13 mouse cellular contexts compared by ENCODE assay signal in the genomic region with DNA sequence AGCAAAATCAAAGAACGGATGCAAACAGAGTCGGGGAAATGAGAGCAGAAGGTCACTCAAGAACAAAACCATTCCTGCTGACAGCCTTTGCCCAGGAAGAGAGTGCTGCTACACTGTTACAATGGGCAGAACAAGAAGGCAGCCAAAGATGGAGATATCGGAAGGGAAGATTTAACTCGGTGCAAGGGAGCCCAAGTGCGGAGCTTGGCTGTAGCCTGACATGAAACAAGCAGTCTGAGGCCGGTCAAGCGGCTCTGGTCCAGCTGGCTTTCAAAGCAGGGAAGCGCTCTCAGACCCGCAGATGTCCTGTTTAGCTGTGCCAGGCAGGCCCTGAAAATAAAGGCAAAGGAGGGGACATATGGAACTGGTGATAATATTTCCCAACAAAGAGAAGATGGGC. TPM values are rescaled to one million over a fixed set of nuclear protein-coding genes. Genes with fewer than 3 reads are reported as not detected.
DNase-seq lines count a peak whose midpoint lies in the region; ATAC-seq and TF ChIP-seq lines count a peak whose summit lies in the region.
"Had no signal": no experiment of that assay in that cellular context is flagged by ENCODE, and none has a peak within 500 bp of the region (broad histone marks: within the 10 kb centered on the region; RNA-seq: fewer than 3 reads in every experiment).

No protein-coding gene starts in this region.

- no peak for TF ChIP-seq CTCF in kidney, postnatal 0 days (IDR thresholded peaks at IDR 0.05; ENCODE audit: low read depth)

- no peak for DNase-seq in kidney, postnatal 0 days (ENCODE audit: low spot score)
- no peak for DNase-seq in kidney, adult 18-20 months
- peak; percentile 81 to 90 for DNase-seq in cerebellum, adult 18-20 months
- peak; percentile 82 to 84 for DNase-seq in cerebellum, postnatal 36 days
- no peak for DNase-seq in ovary, postnatal 14 days (ENCODE audit: low spot score)
- DNase-seq: adrenal gland, adult 8-10 months; kidney, adult 8-10 months had no signal

- H3K36me3 ChIP-seq in kidney, postnatal 0 days (ENCODE audit: insufficient read depth, low read length), result no peaks in the 10 kb centered on the region
- H3K36me3 ChIP-seq in midbrain, embryonic 15.5 days (replicated peaks), result no peaks in the 10 kb centered on the region
- no peaks in the 10 kb centered on the region for H3K36me3 ChIP-seq in intestine, embryonic 15.5 days
- H3K36me3 ChIP-seq: G1E; liver, embryonic 12.5 days had no signal

- no peak overlapping the region for H3K27ac ChIP-seq in kidney, postnatal 0 days
- H3K27ac ChIP-seq in midbrain, embryonic 15.5 days, result peak overlapping the region; percentile 67
- H3K27ac ChIP-seq in intestine, embryonic 15.5 days, result no peak overlapping the region
- H3K27ac ChIP-seq: liver, embryonic 12.5 days had no signal

- H3K4me2 ChIP-seq in kidney, postnatal 0 days (ENCODE audit: low read length), result no peak overlapping the region
- peak overlapping the region; percentile 13; the same call in 1 of the 2 replicates for H3K4me2 ChIP-seq in midbrain, embryonic 15.5 days
- H3K4me2 ChIP-seq in intestine, embryonic 15.5 days (replicated peaks), result no peak overlapping the region
- H3K4me2 ChIP-seq: liver, embryonic 12.5 days had no signal

- H3K9me3 ChIP-seq in kidney, postnatal 0 days (replicated peaks; ENCODE audit: low read length), result no peaks in the 10 kb centered on the region
- no peaks in the 10 kb centered on the region for H3K9me3 ChIP-seq in midbrain, embryonic 15.5 days
- no peaks in the 10 kb centered on the region for H3K9me3 ChIP-seq in intestine, embryonic 15.5 days
- H3K9me3 ChIP-seq: G1E; liver, embryonic 12.5 days had no signal

- H3K27me3 ChIP-seq in kidney, postnatal 0 days (ENCODE audit: insufficient read depth, low read length), result no peaks in the 10 kb centered on the region
- H3K27me3 ChIP-seq in midbrain, embryonic 15.5 days (replicated peaks), result no peaks in the 10 kb centered on the region
- no peaks in the 10 kb centered on the region for H3K27me3 ChIP-seq in intestine, embryonic 15.5 days (replicated peaks)
- H3K27me3 ChIP-seq: liver, embryonic 12.5 days had no signal

- H3K4me1 ChIP-seq in kidney, postnatal 0 days (replicated peaks; ENCODE audit: insufficient read depth, low read length), result no peaks in the 10 kb centered on the region; the same call in 1 of the 2 replicates
- peaks cover 12% of the 10 kb centered on the region for H3K4me1 ChIP-seq in midbrain, embryonic 15.5 days
- no peaks in the 10 kb centered on the region; the same call in 1 of the 2 replicates for H3K4me1 ChIP-seq in intestine, embryonic 15.5 days (replicated peaks)
- H3K4me1 ChIP-seq: liver, embryonic 12.5 days had no signal

- no peak overlapping the region for H3K4me3 ChIP-seq in kidney, postnatal 0 days (replicated peaks; ENCODE audit: low read depth, low read length)
- H3K4me3 ChIP-seq in midbrain, embryonic 15.5 days, result no peak overlapping the region
- H3K4me3 ChIP-seq in intestine, embryonic 15.5 days (replicated peaks), result no peak overlapping the region
- H3K4me3 ChIP-seq: liver, embryonic 12.5 days had no signal

- WGBS in kidney, postnatal 0 days, result 38% methylated on average over 9 of the region's 9 CpGs
- WGBS in midbrain, embryonic 15.5 days, result 29% methylated on average over 9 of the region's 9 CpGs
- 43% methylated on average over 9 of the region's 9 CpGs for WGBS in intestine, embryonic 15.5 days

- 0 out of 2 replicates have a peak overlapping the region, but pooled peaks have one; percentile 18 for H3K9ac ChIP-seq in kidney, postnatal 0 days (ENCODE audit: low read depth, low read length)
- no peak overlapping the region for H3K9ac ChIP-seq in midbrain, embryonic 15.5 days
- no peak overlapping the region for H3K9ac ChIP-seq in intestine, embryonic 15.5 days
- H3K9ac ChIP-seq: liver, embryonic 12.5 days had no signal

- ATAC-seq in kidney, postnatal 0 days (replicated peaks; ENCODE audit: low FRiP score, low read depth), result no peak
- ATAC-seq in midbrain, embryonic 15.5 days (replicated peaks), result peak; percentile 68
- ATAC-seq in granulocyte monocyte progenitor cell, adult 5-6 weeks (replicated peaks; ENCODE audit: poor library complexity, severe bottlenecking), result no peak
- no peak for ATAC-seq in intestine, embryonic 15.5 days
- ATAC-seq: liver, embryonic 12.5 days had no signal

RNA-seq across cellular contexts. Expression of gene Dapl1, which starts 26.0 kb away (rescaled TPM):
- polyA plus RNA-seq in kidney, postnatal 0 days (2015; fragmentation: Nextera tagmentation; extraction: Ambion mirVana), result 9.7 and 13.0 TPM in 2 replicates
- polyA plus RNA-seq in midbrain, embryonic 15.5 days (2015; fragmentation: Nextera tagmentation; extraction: Ambion mirVana), result 0.86 and 1.3 TPM in 2 replicates
- not detected in 2 replicates for total RNA-seq in granulocyte monocyte progenitor cell, adult 5-6 weeks (2014; fragmentation: Nextera tagmentation)
- total RNA-seq in granulocyte monocyte progenitor cell, adult 5-6 weeks (2017), result not detected in 2 replicates
- 0.28 TPM in 1 of 2 replicates, not detected in the other for polyA plus RNA-seq in intestine, embryonic 15.5 days (2015; fragmentation: Nextera tagmentation; extraction: Ambion mirVana)
- total RNA-seq: adrenal gland, adult 8-10 months; G1E; gastrocnemius, postnatal 4 days had no signal
- polyA plus RNA-seq: G1E; liver, embryonic 12.5 days had no signal

Comparison
In these comparisons a context has a peak if more than half of its experiments do, and no peak if none do; other contexts are left out.
1. DNase-seq: peak in cerebellum, adult 18-20 months (2 of 2) and cerebellum, postnatal 36 days (2 of 2); none in kidney, postnatal 0 days (single experiment), kidney, adult 18-20 months (single experiment) and ovary, postnatal 14 days (single experiment).